Mouse (Mus musculus) c-Kit-positive CD71-positive TER-119-positive erythroid progenitor cells, embryonic 14.5 days (primary cell): ENCODE results near the gene Zdhhc13.

ENCODE experiments used
- DNase-seq: peaks from one replicate; pipeline ENCODE4 v3.0.0-alpha.2; 2013; ENCODE audit warnings: low spot score

The Zdhhc13 gene

DNA sequence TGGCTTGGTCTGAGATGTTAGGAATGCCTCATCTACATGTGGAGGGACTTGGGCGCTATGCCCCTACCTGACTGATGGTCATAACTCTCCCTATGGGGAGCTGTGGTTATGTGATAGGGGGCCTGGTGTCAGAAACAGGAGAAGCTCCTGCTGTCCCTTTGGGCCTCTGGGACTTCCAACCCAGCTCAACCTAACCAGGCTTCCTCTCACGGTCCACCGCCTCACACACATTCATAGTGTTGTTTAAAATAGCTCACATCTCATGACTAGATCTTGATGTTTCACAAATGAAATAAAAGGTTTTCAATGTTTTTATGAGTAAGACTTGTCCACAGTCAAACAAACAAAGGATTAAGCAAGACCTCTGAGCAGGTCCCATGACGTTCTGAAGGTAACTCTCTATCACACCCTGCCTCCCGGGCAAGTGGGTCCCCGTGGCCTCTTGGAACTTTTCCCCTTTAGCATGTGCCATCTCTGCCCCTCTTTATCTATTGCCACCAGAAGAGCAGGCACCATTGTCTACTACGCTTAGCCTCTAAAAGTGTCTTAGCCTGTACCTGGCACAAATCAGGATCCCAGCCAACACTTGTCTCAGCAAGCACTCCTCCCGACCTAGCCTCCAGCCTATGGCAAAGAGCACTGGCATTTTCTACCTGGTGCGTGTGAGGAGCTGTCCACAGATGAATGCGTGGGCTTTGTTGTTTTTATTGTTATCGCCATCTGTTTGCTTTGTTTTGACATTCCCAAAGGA is 3.9 kb upstream of the Zdhhc13 start:
- DNase-seq: no peak

DNA sequence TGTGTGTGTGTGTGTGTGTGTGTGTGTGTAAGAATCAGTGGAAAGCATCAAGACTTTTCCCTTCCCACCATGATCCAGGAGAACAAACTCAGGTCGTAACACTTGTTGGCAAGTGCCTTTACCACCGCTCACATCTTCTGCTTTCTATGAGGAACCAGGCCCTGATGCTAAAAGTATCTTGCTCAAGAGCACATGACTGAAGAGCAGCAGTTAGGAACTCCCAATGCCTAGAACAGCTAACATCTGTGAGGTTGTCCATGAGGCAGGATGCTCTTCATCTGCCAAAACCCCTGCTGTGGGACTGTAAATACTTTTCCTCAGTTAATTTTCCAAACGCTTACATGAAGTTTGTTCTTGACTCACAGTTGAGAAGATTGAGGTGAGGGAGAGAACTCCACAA is 455 bp upstream of the Zdhhc13 start:
- no peak for DNase-seq

DNA sequence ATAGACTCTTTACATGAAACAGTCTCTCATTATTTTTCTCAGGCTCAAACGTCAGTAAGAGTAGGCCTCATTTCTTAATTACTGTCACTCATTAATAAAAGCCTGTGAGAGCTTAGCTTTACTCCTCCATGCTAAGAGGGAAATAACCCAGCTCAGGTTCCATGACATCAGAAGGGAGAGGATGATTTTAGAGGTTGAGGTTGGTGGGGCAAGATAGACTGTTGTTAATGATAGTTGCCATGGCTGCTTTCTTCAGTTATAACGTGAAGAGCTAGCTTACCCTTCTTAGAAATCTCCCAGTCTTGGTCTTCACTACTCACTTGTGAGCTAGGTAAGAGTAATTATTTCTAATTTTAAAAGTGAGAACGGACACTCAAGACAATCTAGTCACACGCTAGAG is 1.3 kb downstream of the Zdhhc13 start:
- DNase-seq: peak; percentile 24

DNA sequence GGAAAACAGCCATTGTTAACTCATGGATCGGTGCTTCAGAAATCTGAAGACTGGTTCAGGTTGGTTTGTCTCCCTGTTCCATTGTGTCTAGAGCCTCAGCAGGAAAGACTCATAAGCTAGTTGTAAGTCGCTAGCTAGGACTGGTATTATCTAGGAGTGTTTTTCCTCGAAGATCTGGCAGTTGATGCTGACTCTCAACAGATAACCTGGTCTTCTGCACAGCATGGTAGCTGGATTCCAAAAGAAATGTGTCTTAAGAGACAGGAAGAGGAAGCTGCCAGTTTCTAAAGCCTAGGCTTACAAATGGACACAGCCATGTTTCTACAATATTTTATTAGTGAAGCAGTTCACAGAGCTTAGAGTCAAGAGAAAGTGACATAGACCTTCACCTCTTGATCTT is 2.6 kb downstream of the Zdhhc13 start:
- no peak for DNase-seq

DNA sequence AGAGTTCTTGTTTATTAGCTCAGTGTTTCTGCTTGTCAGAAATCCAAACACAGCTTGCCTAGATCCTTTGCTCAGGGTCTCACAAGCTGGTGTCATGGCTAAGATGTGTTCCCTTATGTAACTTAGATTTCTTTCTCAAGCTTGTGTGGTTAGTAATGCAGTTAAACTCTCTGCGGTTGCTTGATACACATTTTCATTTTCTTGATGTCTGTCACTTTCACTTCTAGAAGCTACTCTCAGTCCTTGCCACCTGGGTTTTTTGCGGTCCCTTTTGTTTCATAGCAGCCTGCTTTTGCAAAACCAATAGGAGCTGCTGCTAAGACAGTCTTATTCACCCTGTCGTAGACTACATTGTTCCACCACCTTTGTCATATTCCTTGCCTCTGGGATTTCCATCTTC is 6.3 kb downstream of the Zdhhc13 start:
- no peak for DNase-seq

DNA sequence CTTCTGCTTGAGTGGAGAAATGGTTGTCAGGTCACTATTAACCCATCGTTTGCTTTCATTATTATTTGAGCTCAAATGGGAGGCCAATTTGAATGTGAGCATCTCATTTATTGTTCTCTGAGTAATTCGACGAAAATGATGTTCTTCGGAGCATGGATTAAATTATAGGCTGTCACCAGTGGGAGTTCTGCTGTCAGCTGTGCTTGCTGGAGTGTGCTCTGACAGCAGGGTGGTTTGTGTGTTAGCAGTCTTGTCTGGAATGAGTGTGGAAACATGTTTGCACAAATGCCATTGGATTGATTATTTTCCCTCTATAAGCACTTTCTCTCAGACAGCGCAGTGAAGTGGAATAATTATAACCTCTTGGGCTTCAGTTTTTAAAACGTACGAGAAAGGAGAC is 14.6 kb downstream of the Zdhhc13 start:
- no peak for DNase-seq

DNA sequence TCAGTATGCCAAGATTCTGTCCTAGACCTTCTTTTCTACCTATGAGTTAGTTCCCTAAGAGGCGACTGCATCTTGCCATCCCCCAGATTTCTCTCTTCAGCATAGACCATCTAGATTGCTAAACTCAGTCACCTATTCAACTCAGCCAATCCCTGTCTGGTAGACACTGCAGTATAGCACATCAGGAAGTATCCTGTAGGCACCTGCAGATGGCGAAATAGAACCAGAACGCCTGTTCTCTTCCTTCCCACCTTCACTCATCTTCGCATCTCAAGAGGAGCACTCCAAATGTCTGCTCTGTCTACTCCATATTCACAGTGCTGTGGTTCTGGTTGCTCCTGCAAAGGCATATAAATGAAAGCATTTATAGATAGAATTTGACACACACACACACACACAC is 17.8 kb downstream of the Zdhhc13 start:
- no peak for DNase-seq

DNA sequence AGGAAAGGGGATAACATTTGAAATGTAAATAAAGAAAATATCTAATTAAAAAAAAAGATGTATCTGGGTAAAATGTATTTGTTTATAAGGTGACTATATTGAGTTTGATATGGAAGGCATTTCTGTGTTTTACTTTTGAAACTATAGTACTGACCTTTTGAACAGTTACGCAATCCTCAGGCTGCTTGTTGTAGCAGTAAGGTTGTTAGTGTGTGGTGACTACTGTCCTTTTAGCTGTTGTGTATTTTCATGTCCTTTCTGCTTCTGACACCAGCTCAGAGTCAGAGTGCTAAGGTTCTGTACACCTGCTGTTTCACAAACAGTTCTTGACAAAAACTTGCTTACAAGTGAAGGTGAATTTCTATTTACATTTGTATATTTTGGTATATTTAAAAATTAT is 21.8 kb downstream of the Zdhhc13 start:
- no peak for DNase-seq

DNA sequence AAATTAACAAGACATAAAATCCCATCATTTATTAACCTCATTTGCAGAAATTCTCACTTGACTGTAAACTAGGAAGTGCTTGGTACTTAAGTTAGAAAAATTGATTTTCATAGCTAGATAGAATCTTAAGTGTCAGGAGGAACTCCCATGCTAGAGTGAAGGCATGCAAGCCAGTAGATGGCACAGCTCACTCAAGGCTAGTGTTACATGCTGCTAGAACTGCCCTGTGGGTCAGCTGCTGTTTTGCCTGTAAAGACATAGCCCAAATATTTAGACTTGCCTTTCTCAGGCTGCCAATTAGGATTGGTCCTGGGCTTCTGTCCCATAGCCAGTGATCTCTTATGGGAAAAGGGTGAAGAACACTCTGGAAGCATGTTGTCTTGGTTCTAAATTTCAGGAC is 23.6 kb downstream of the Zdhhc13 start:
- DNase-seq: no peak

DNA sequence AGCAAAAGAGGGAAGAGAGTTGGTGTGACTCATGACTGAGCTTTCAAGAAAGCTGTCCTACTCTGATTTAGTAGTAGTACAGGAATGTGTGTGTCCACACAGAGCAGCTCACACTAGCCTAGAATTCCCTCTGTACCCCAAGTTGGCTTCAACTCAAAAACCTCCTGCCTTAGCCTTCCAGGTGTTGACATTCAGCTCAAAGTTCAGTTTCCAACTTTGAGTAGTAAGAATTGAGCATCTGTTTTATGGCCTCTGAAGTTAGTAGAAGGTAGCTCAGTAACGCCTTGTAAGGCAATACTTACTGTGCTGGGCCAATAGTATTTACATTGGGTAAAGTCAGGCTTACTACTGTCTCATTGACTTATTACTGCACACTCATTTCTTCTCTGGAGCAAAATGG is 24.8 kb downstream of the Zdhhc13 start:
- no peak for DNase-seq

DNA sequence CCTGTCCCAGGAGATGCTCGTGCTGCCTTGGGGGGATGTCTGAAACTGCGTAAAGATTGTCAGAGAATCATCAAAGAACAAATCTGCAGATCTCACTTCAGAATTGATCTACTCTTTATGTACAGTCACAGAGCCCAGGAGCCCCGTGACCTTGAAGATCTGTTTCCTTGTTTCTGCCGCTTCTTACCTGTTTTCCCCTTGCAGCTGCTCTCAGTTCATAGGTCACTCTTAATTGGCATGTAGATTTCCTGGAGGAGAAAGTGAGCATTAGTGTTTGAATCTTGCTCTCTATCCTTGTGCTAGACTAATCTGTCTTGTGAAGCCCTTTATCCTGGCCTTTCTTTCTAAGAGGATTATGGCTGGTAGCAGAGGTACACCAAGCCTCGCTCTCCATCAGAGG is 32.9 kb downstream of the Zdhhc13 start:
- DNase-seq: no peak

DNA sequence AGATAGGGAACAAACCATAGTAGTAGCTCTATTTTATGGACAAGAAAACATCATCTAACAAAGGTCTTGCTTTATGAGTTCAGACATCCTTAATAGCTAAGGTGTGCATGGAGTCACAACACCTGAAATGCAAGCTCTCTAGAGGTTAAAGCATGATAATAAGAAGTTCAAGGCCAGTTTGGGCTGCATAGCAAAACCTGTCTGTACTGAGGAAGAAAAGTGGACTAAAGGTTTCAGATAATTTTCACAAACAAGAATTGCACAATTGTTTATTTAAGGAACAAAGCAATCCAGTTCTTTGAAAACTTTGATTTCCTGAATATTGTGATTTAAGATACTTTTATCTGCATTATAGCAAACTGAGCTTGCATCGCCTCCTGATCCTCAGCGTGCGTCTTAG is 34.8 kb downstream of the Zdhhc13 start:
- no peak for DNase-seq

DNA sequence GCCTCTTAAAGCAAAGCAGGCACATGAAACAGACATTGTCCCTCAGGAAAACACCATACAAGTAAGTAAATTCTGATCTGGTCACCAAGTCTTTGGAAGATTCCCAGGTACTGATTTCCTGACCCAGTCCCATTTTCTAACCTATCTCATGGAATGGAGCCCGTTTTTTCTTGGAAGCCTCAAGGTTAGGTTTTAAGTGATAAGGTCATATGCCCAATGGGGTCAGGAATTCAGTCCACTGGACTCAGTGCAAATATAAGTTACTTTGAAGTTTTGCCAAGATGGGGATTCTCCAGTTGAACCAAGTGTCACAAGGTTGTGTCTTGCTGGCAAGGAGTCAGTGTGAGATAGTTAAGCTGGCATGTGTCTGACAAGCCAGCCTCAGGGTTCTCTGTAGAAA is 35.9 kb downstream of the Zdhhc13 start:
- no peak for DNase-seq

DNA sequence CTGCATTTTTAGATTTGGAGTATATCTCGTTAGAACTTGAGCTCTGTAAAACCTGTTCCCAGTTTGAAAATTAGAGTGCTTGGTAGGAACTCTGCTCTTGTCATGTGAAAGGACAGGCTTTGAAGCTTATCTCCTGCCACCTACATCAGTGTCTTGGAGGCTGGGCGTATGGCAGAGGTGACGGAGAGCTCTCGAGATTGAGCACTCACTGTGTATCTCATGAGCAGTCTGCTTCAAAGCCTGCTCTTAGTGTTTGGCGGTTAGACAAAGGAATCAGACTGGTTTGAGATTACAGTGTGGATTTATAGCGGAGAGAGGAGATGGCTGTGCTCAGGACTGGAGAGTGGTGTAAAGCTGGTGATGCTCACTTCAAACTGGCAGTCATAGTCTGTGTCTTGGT is 36.4 kb downstream of the Zdhhc13 start:
- DNase-seq: no peak

DNA sequence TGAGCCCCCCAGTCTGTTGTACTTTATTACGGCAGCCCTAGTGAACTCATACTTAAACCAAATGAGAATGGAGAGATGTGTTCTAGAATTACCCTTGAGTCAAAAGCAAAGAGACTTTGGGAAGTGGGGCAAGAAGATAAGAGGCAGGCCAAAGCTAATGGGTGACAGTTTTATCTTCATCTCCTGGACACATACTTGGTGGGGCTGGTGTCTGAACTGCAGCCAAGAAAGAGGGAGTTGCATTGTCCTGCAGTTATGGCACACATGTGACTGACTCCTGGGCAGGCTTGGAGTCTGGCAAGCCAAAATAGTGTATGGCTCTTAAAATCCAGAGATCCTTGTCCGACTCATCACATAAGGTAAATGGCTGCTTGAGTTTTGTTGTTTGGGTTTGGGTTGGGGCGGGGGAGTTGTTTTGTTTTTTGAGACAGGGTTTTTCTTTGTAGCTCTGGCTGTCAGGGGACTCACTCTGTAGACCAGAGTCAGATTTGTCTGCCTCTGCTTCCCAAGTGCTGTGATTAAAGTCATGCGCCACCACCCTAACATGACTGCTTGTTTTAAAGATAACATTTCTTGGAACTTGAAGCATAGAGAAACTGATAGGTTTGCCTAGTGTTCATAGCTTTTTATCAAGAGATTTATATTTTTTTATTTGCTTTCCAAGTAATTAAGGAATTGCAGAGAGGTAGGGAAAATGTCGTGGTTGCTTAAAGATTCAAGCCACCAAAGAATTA is 40.5 kb downstream of the Zdhhc13 start:
- DNase-seq: no peak

DNA sequence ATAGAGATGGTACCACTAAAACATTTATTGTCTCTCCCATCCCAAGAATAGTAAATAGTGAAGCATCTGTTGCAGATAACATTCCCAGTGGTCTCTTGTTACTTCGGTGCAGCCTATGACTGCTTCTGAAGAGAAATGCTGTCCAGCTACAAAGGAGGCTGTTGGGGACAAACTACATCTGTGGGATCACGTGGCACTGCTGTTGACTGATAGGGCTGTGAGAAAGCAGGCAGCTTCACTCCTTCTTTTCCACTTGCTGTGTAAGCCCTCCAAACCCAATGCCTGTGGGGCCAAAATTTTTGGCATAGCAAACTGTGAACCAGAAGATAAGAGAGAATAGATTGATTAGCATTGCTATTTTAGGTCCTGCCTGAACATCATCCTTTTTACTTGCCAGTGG is 41.6 kb downstream of the Zdhhc13 start:
- no peak for DNase-seq

DNA sequence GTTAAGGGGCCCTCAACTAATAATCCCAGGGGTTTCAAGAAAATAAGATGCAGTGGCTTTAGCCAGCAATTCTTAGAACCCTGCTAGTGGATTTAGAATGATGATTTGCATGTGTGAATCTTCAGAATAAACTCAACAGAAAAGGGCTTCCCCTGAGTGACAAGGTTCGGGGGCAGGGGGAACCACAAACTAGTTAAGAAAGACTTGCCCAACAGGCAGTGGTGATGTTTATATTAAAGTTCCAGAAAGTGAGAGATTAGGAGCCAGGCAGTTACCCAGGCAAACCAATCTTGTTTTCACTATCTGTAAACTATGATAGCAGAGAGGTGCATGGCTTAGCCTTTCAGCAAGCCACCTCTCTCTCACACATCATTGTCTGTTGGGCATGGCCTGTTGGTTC is 43.9 kb downstream of the Zdhhc13 start:
- no peak for DNase-seq

DNA sequence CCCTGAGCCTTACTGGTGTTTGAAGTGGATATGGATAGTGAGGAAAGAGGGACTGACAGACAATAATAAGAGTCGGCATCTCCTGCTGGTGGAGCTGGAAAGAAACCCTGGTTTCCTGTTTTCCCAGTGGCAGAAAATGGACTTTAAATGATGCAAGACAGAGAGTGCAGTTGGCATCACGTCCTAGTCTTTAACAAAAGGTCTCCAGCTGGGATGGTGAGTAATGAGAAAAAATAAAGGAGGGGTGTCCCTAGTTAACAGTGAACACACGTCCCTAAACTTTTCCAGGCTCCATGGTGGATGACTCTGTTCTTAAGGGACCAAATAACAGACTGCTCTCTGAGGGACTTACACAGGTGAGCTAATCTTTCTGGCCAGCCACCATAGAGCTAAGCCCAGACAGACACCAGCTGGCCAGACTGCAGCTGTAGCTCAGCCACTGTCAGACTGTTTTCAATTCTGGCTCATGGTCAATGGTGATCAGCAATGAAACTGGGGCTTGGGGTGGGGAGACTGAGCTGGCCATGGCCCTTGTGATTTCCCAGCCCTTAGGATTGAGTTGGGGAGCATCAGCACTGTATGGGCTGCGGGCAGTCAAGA is 45.7 kb downstream of the Zdhhc13 start:
- DNase-seq: no peak

DNA sequence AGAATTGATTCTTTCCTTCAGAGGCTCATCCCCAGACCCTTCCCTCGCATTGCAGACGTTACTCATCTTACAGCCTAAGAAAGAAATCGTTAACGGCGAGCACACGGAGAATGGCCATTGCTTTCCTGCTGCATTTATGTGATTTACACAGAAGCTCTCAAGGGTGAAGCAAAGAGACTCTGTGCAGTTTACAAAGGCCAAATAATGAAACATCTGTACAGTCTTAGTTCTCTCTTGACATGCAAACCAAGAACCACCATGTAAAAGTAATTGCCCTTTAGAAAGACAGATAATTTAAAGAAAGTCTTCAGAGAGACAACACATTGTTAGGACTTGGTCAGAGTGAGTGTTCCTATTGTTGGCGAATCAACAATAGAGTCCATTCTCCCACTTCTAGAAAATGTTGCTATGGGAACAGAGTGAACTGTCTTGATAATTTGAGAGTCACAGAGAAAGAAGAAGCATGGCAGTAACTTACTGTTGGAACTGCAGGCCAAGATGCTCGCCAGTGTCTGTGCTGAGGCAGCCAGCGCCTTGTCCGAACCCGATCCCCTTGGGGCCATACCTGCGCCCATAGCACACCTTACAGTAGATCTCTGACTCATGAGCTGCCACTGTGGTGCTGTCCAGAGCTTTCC is 46.3 kb downstream of the Zdhhc13 start:
- DNase-seq: no peak

DNA sequence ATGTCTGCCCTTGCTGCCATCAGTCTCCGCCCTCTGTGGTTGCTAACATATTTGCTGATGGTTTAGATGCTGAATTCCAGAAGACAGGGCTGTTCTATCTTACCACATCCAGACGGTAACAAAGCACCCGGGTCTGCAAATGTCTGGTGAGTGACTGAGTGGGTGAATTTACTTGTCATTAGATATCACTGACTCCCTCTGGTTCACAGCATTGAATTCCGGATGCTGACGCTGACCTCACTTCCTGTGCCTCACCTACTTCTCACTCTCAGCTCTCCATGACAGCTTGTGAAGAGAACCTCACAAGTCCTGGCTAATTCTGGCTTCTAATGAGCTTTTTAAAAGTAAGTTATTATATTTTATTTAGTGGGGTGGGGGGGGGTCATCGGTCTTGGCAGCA is 48.1 kb downstream of the Zdhhc13 start:
- DNase-seq: no peak

DNA sequence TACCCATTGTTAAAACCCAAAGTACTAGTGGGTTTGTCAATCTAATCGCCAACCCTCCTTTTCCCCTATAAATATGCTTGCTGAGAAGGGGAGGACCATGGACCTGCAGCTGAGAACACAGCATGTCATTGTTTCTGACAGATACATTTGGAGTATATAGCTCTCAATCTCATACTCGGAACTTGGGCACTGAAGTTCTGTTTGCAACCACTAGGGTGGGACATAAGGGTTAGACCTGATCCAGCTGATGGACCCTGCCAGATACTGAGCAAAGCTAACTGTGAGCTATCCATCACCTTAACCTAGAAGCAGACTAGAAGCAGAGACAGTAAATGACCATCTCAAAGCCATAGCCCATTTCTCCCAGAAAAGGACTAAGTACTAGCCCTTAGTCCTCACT is 49.6 kb downstream of the Zdhhc13 start:
- no peak for DNase-seq

DNA sequence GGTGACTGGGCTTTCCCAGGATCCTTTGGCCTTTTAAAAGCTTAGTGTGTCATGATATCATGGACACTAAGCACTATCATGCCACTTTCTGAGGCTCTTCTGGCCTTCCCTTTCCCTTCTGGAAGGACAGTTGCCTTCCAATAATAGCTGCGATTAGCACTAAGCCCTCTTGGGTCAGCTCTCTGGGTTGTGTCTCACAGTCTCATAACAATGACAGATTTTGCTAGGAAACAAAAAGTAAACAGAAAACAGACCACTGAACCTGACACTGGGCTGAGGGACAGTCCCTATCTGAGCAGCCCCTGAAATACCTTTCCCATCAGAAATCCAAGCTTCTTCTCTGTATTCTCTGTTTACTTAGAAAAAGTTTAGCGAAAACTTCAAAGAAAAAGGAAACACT is 51.7 kb downstream of the Zdhhc13 start:
- DNase-seq: no peak

DNA sequence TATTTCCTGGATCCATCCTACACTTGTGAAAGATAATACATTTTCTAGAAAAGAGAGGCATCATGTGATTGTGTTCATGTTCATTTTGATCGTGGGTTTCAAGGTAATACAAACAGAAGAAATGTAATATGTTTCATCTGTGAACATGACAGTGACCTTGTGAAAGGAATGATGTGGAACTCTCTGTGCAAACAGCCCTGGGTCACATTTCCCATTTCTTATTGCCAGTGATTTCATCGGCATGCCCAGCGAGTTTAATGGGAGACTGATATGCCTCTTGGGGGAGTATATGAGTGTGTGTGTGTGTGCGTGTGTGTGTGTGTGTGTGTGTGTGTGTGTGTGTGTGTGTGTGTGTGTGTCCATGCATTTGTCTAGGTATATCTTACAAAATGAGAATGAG is 52.7 kb downstream of the Zdhhc13 start:
- DNase-seq: no peak
